Mouse (Mus musculus) G1E (cell line): Measurements from ENCODE around the gene Kremen2. TPM values are rescaled to one million over a fixed set of nuclear protein-coding genes. Genes with fewer than 3 reads are reported as not detected.

Experiments
- ATAC-seq: 2 replicates; pipeline ENCODE4 v1.8.0; 2016; ENCODE audit warnings: mild to moderate bottlenecking; ENCODE audit not compliant: insufficient number of reproducible peaks, poor library complexity, low FRiP score, severe bottlenecking; ENCODE audit errors: extremely low read depth
- DNase-seq: peaks from one replicate; pipeline ENCODE4 v3.0.0; 2012; ENCODE audit warnings: low spot score
- H3K27me3 ChIP-seq: 2 replicates; pipeline ENCODE4 v1.6.1; 2012; ENCODE audit warnings: mild to moderate bottlenecking, low read length, inconsistent platforms; ENCODE audit not compliant: insufficient read depth
- H3K36me3 ChIP-seq: replicated peaks from 2 replicates; pipeline ENCODE3; 2012; ENCODE audit warnings: mild to moderate bottlenecking, inconsistent platforms
- H3K4me1 ChIP-seq: 2 replicates; pipeline ENCODE4 v1.6.1; 2012; ENCODE audit warnings: low read depth, low read length, inconsistent platforms, mixed read lengths; ENCODE audit not compliant: insufficient read depth
- H3K4me3 ChIP-seq: 2 replicates; pipeline ENCODE4 v1.5.1; 2012; ENCODE audit warnings: low read depth, mild to moderate bottlenecking, inconsistent platforms, low read length, moderate library complexity, mixed read lengths
- H3K9me3 ChIP-seq: replicated peaks from 2 replicates; pipeline ENCODE4 v1.6.1; 2012; ENCODE audit warnings: inconsistent platforms
- CTCF ChIP-seq: IDR thresholded peaks from 2 replicates; pipeline ENCODE4 v1.5.1; 2012; ENCODE audit warnings: low read depth, low read length, inconsistent platforms, mixed read lengths
- GATA1 ChIP-seq: IDR thresholded peaks from 2 replicates; pipeline ENCODE4 v1.6.1; 2012; ENCODE audit warnings: borderline replicate concordance, low read length, inconsistent platforms, mixed read lengths
- GATA2 ChIP-seq: IDR thresholded peaks from 2 replicates; pipeline ENCODE4 v1.6.1; 2012; ENCODE audit warnings: low read depth, low read length, inconsistent platforms, borderline replicate concordance
- POLR2AphosphoS5 ChIP-seq: IDR thresholded peaks from 2 replicates; pipeline ENCODE4 v1.6.1; 2012; ENCODE audit warnings: low read depth, low read length, inconsistent platforms; ENCODE audit not compliant: insufficient replicate concordance
- TAL1 ChIP-seq: conservative IDR thresholded peaks from 2 replicates; pipeline ENCODE4 v1.6.1; 2012; ENCODE audit warnings: low read depth, low read length, inconsistent platforms, mixed read lengths
- polyA plus RNA-seq: library from polyadenylated mRNA; stranded (reverse); fragments of >175 nt; gene quantifications from 2 replicates; pipeline ENCODE4 v1.2.3, GENCODE M21; 2012
- total RNA-seq, 2 experiments: library from RNA; stranded (forward) in 1 of 2; stranded (reverse) in 1 of 2; fragments of 200-1000 nt in 1 of 2; fragments of >200 nt in 1 of 2; fragmentation: Nextera tagmentation in 1 of 2; gene quantifications; 2 replicates each; pipeline ENCODE4 v1.2.3; 2014 to 2017

Gene Kremen2
- total RNA-seq (2014; fragmentation: Nextera tagmentation): not detected in 2 replicates
- total RNA-seq (2017): 0.05 and 0.29 TPM in 2 replicates
- polyA plus RNA-seq: 1.2 and 1.4 TPM in 2 replicates

GRCm38 (mm10) chr17:23745301-23746251 is at the start of gene Kremen2:
Gene Kremen2 (minus strand): TSS chr17:23745833.
- ATAC-seq (no peak), DNase-seq (no peak)
- peaks cover 65% of the 10 kb centered on the region for H3K27me3 ChIP-seq
- H3K9me3 ChIP-seq: no peaks in the 10 kb centered on the region
- H3K36me3 ChIP-seq: no peaks in the 10 kb centered on the region
- peaks cover 59% of the 10 kb centered on the region for H3K4me1 ChIP-seq
- H3K4me3 ChIP-seq: peak within 1 kb of the TSS; percentile 62; the same call in 1 of the 2 replicates
- no peak for TF ChIP-seq CTCF
- no peak for TF ChIP-seq GATA2
- TF ChIP-seq GATA1: no peak
- TF ChIP-seq TAL1: no peak
- no peak for TF ChIP-seq POLR2AphosphoS5

GRCm38 (mm10) chr17:23795323-23795722 is 49.7 kb upstream of the Kremen2 start:
- Histone ChIP-seq H3K36me3 (no peaks in the 10 kb centered on the region), H3K4me3 (no peak overlapping the region), H3K4me1 (no peaks in the 10 kb centered on the region), H3K9me3 (no peaks in the 10 kb centered on the region), H3K27me3 (peaks cover 26% of the 10 kb centered on the region)
- TF ChIP-seq CTCF: no peak
- TF ChIP-seq POLR2AphosphoS5: no peak
- TF ChIP-seq TAL1: no peak
- no peak for TF ChIP-seq GATA1
- TF ChIP-seq GATA2: no peak
- no peak for ATAC-seq
- DNase-seq: no peak

- Histone ChIP-seq H3K9me3 (no peaks in the 10 kb centered on the region), H3K4me1 (no peaks in the 10 kb centered on the region), H3K27me3 (peaks cover 38% of the 10 kb centered on the region), H3K4me3 (no peak overlapping the region), H3K36me3 (no peaks in the 10 kb centered on the region)
- TF ChIP-seq TAL1 (no peak), CTCF (no peak), GATA1 (no peak), POLR2AphosphoS5 (no peak), GATA2 (no peak)
- ATAC-seq (no peak), DNase-seq (no peak)
These were observed 45.4 kb upstream of the Kremen2 start for GRCm38 (mm10) chr17:23791079-23791357.

GRCm38 (mm10) chr17:23790269-23791078 is 44.8 kb upstream of the Kremen2 start, which contains the start of gene Srrm2:
Gene Srrm2 (plus strand): TSS chr17:23790532.
- no peak for DNase-seq
- ATAC-seq: no peak
- Histone ChIP-seq H3K4me1 (no peaks in the 10 kb centered on the region), H3K36me3 (no peaks in the 10 kb centered on the region), H3K27me3 (peaks cover 44% of the 10 kb centered on the region), H3K9me3 (no peaks in the 10 kb centered on the region), H3K4me3 (no peak within 1 kb of the TSS)
- TF ChIP-seq POLR2AphosphoS5: no peak
- TF ChIP-seq GATA2: no peak
- TF ChIP-seq TAL1: no peak
- TF ChIP-seq CTCF: no peak
- no peak for TF ChIP-seq GATA1

- Histone ChIP-seq H3K4me3 (no peak overlapping the region), H3K9me3 (no peaks in the 10 kb centered on the region), H3K27me3 (peaks cover 45% of the 10 kb centered on the region), H3K4me1 (no peaks in the 10 kb centered on the region), H3K36me3 (no peaks in the 10 kb centered on the region)
- no peak for TF ChIP-seq POLR2AphosphoS5
- no peak for TF ChIP-seq GATA1
- no peak for TF ChIP-seq TAL1
- TF ChIP-seq CTCF: no peak
- no peak for TF ChIP-seq GATA2
- ATAC-seq (no peak), DNase-seq (no peak)
These were observed 44.2 kb upstream of the Kremen2 start for GRCm38 (mm10) chr17:23789749-23790268.

GRCm38 (mm10) chr17:23788973-23789372 is 43.3 kb upstream of the Kremen2 start:
- Histone ChIP-seq H3K4me1 (no peaks in the 10 kb centered on the region), H3K27me3 (peaks cover 48% of the 10 kb centered on the region), H3K36me3 (no peaks in the 10 kb centered on the region), H3K9me3 (no peaks in the 10 kb centered on the region), H3K4me3 (no peak overlapping the region)
- no peak for TF ChIP-seq POLR2AphosphoS5
- no peak for TF ChIP-seq GATA1
- no peak for TF ChIP-seq TAL1
- TF ChIP-seq CTCF: no peak
- no peak for TF ChIP-seq GATA2
- ATAC-seq (no peak), DNase-seq (no peak)
